Mouse (Mus musculus) fat pad, adult 2 months (tissue): Measurements from ENCODE around the gene H2-Q4.
"Not testable (repeated sequence)": the region's sequence is repeated elsewhere in the genome, so short reads cannot be mapped to it uniquely, and the experiment has no call there.

Experiments
- DNase-seq: peaks from one replicate; pipeline ENCODE4 v3.0.0-alpha.2; 2011; ENCODE audit warnings: low read depth, low spot score; ENCODE audit errors: extremely low read depth

H2-Q4 gene

DNA sequence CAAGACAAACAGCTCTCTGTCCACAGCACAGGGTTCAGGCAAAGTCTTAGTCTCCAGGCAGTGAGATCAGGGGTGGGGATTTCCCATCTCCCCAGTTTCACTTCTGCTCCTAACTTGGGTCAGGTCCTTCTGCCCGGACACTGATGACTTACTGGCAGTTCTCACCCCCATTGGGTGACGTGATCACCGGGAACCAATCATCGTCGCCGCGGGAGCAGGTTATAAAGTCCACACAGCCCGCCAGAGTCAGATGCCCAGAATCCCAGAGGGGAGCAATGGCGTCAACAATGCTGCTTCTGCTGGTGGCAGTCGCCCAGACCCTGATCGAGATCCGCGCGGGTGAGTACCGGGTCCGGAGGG lies at the start of gene H2-Q4:
H2-Q4 (plus strand) TSS at position 249 of the 360 bp plus-strand sequence.
- DNase-seq: peak; percentile 7

DNA sequence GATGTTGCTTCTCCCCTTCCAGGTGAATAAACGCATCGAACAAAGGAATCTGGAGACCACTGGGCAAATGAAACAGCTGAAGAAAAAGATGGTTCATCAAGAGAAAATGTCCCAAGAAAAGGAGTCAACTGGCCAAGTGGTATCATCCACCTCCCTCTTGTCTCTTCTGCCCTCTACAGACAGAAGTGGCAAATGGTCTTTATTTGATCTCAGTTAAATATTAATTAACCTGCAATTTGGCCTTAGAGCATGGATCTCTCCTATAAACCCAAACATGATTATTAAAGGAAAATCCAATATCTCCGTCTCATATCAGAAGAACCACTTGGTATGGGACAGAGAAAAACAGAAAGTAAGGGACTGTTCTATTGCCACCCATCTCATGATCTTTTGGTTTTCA lies 49.7 kb upstream of the H2-Q4 start:
- DNase-seq: not testable (repeated sequence)

- DNase-seq: not testable (repeated sequence)
These were observed 47.9 kb upstream of the H2-Q4 start for GRCm38 (mm10) chr17:35331546-35331945.

GRCm38 (mm10) chr17:35342071-35342671 lies 37.2 kb upstream of the H2-Q4 start, which contains the start of gene H2-Q2:
H2-Q2 (plus strand) TSS chr17:35342242.
- DNase-seq: no peak

GRCm38 (mm10) chr17:35342711-35343476 lies 36.5 kb upstream of the H2-Q4 start:
- no peak for DNase-seq

DNA sequence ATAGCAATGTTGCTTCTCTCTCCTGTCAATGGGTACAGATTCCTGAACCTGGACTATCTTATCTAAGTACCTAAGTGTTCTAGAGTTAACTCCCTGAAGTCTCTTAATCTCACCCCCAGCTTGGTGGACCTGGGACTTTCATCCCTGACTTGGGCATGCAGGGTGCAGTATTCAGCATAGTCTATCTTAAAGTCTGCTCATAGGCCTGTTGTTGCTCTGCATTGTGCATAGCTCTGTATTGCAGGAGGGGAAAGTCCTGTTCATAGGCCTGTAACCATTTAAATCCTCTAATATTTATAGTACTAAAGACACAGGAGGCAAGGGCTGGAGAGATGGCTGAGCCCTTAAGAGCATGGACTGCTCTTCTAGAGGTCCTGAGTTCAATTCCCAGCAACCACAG lies 31.8 kb upstream of the H2-Q4 start:
- not testable (repeated sequence) for DNase-seq

GRCm38 (mm10) chr17:35353275-35353674 lies 26.1 kb upstream of the H2-Q4 start:
- DNase-seq: not testable (repeated sequence)

GRCm38 (mm10) chr17:35354071-35354470 lies 25.3 kb upstream of the H2-Q4 start:
- no peak for DNase-seq

DNA sequence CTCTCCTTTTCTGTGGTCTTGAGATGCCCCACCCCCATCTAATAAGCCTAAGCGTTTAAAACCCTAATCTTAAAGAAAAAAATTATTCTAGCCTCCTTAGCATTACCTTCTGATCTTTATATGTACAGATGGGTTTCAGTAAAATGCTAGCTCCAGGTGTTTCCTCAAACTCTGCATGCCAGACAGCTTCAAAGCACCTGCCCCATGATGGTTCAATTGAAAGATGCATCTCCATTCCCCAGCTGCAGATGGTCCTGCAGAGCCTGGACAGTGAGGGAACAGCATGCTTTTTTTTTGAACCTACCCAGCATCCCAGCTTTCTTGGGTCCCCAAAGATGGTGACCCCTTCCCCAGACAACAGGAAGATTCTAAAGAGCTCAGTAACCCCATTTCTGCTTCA lies 22.3 kb upstream of the H2-Q4 start:
- no peak for DNase-seq

GRCm38 (mm10) chr17:35358763-35359469 lies 20.5 kb upstream of the H2-Q4 start:
- no peak for DNase-seq

DNA sequence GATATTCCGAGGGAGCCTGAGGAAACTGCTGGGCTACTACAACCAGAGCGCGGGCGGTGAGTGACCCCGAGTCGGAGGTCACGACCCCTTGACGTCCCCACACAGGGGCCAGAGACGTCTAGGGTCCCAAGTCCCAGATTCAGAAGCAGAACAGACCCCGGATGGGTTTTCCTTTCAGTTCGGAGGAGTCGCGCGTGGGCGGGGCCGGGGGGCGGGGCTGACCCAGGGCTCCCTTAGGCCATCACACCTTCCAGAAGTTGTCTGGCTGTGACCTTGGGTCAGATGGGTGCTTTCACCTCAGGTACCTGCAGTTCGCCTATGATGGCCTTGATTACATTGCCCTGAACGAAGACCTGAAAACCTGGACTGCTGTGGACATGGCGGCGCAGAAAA lies 20.0 kb upstream of the H2-Q4 start:
- no peak for DNase-seq

- DNase-seq: no peak
These were observed 473 bp downstream of the H2-Q4 start for GRCm38 (mm10) chr17:35379729-35380451.

DNA sequence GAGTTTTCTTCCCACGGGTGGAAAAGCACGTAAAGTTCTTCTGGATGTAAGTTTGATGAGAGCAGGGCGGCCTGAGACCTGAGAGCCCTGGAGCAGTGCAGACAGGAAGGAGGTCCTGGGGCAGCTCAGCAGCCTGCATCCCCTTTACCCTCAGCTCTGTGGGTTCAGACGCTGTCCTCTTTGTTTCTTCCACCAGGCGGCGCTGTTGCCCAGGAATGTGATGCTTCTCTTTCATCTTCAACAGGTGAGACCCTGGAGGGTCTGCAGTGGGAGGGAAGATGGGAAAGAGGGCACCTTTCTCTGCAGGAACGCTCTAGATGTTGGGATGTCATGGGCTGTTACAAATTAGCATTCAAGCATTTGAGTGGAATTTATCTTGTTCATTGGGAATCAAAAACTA lies 10.4 kb downstream of the H2-Q4 start:
- not testable (repeated sequence) for DNase-seq

DNA sequence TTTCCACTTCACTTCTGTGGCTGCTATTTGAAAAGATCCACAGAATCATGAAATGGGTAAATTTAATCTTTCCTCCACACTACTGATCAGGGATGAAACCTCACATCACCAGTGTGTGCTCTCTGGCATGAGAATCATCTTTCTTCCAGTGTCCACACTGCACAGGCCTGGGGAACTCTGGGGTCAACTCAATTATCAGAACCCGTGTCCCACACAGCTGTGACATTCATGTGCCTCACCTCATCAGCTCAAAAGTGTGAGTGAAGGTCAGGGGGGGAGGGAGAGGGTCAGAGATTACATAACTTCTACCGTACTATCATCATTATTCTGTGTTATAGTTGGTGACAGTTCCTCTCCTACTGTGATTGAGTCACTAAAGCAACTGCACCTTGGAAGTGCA lies 13.3 kb downstream of the H2-Q4 start:
- DNase-seq: not testable (repeated sequence)

DNA sequence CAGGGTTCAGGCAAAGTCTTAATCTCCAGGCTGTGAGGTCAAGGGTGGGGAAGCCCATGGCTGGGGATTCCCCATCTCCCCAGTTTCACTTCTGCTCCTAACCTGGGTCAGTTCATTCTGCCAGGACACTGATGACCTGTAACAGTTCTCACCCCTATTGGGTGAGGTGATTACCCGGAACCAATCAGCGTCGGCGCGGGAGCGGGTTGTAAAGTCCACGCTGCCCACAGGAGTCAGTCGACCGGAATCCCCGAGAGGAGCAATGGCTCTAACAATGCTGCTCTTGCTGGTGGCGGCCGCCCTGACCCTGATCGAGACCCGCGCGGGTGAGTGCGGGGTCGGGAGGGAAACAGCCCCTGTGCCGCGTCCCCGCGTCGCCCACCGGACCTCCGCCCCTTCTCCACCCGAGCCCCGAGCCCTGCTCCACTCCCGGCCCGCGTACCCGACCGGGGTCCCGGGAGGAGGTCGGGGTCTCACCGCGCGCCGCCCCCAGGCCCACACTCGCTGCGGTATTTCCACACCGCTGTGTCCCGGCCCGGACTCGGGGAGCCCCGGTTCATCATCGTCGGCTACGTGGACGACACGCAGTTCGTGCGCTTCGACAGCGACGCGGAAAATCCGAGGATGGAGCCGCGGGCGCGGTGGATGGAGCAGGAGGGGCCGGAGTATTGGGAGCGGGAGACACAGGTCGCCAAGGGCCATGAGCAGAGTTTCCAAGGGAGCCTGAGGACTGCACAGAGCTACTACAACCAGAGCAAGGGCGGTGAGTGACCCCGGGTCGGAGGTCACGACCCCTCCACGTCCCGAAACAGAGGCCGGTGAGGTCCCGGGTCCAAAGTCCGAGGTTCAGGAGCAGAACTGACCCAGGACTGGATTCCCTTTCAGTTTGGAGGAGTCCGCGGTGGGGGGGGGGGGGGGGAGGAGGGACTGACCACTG lies 14.7 kb downstream of the H2-Q4 start:
- DNase-seq: not testable (repeated sequence)

DNA sequence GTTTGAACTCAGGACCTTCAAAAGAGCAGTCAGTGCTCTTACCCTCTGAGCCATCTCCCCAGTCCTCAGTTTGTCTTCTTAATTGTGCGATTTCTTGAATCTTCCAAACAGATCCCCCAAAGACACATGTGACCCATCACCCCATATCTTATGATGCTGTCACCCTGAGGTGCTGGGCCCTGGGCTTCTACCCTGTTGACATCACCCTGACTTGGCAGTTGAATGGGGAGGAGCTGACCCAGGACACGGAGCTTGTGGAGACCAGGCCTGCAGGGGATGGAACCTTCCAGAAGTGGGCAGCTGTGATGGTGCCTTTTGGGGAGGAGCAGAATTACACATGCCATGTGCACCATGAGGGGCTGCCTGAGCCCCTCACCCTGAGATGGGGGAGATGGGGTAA lies 17.5 kb downstream of the H2-Q4 start:
- not testable (repeated sequence) for DNase-seq

- DNase-seq: not testable (repeated sequence)
These were observed 33.6 kb downstream of the H2-Q4 start for GRCm38 (mm10) chr17:35413057-35413456.

DNA sequence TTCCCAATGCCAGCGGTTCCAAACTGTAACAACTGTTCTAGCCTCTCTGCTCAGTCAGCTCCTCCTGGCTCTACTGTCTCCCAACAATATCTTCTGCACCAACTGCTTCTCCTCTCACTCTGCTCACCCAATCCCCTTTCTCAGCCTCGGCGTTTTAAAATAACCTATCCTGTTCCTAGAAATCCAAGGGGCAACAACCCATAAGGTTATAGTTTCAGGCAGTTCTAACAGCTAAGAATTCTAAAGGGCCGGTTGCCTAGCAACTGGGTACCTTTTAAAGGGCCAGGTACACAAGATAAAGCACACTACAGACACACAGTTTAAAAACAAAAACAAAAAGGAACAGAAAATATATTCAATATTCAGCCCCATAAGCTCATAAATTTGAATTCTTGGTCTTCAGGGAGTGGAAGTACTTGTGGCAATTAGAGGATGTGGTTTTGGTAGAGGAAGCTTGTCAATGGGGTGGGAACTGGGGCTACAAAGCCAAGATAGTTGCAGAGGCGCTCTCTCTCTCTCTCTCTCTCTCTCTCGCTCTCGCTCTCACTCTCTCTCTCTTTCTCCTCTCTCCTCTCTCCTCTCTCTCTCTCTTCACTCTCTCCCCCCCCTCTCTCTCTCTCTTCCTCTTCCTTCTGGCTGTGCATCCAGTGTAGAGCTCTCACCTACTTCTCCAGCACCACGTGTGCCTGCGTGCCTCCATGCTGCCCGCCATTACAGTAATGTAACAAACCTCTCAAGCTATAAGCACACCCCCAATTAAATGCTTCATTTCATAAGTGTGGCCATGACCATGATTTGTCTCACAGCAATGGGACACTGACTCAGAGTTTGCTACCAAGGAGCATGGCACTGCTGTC lies 36.1 kb downstream of the H2-Q4 start:
- not testable (repeated sequence) for DNase-seq

DNA sequence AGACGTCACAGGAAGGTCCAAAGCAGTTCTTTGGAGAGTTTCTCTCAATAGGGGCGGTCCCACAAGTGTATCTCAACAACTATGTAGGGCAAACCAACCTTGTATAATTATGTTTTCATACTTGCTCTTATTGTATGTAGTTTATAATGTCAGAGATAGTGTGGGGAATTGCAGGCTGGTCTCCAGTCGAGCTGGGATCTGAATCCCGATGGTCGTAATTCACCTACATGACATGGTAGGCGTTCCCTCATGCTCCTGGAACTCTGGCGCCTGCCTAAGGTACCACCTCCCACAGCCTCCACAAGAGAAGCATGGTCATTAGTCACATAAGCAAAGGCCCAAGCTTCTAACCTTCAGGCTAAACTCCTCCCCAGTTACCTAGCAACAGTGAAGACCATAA lies 39.4 kb downstream of the H2-Q4 start:
- no peak for DNase-seq
